Mouse (Mus musculus): ENCODE results near the gene Fam107b. TPM values are rescaled to one million over a fixed set of nuclear protein-coding genes. Genes with fewer than 3 reads are reported as not detected.

Fam107b gene
- polyA plus RNA-seq, 1 experiment from 2014 or later, result 21.8 TPM

DNA sequence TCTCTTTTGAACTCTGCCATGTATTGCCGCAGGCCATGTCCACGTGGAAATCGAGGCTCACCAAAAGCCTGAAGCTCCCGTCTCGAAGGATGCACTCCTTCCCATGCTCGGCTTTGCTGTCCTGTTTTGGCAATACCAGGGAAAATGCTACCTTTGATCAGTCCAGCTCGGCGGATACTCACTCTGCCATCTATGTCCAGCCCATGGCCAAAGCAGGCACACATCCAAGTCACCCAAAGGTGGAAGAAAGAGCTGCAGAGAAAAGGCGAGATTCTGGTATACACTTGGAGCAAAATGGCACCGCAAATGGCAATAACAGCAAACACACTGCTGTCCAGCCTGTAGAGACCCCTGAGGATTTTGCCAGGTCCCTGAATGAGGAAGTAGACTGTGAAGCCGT lies 318 bp downstream of the Fam107b start:
- no peak overlapping the region for H3K4me2 ChIP-seq (replicated peaks; ENCODE audit: low read depth)
- no peaks in the 10 kb centered on the region for H3K36me3 ChIP-seq (ENCODE audit: control insufficient read depth, insufficient read depth)
- no peaks in the 10 kb centered on the region for H3K9me3 ChIP-seq (ENCODE audit: control insufficient read depth)
- H3K27ac ChIP-seq (ENCODE audit: low read depth, low read length), result no peak overlapping the region
- no peak overlapping the region for H3K4me3 ChIP-seq (ENCODE audit: low read depth, low read length)
- no peak for TF ChIP-seq CTCF (IDR thresholded peaks at IDR 0.05; ENCODE audit: low read depth)
- ATAC-seq, result no peak
- H3K9ac ChIP-seq (ENCODE audit: low read depth, low read length), result no peak overlapping the region
- H3K4me1 ChIP-seq (replicated peaks; ENCODE audit: control insufficient read depth, insufficient read depth, low read length), result no peaks in the 10 kb centered on the region
- H3K27me3 ChIP-seq (replicated peaks; ENCODE audit: control insufficient read depth, insufficient read depth, low read length), result no peaks in the 10 kb centered on the region
- WGBS, result 83% methylated on average over 11 of the region's 11 CpGs

DNA sequence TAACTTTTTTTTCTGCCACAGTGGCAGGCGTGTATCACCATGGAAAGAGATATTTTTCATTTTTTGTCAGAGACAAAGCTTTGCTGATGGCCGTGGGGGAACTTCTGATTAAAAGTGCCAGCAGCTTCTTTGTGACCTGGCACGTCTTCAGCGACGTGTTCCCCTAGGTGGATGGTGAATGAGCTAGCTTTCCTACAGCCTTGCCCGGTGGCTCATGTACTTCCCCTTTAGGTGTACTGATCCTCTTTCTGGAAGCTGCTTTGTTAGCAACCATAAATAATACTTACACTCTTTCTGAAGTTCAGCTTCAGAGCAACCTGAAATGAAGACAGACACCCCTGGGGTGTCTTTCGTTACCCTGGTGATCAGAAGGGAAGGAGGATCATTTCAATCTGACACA lies 3.6 kb downstream of the Fam107b start:
- ATAC-seq, result no peak

GRCm38 (mm10) chr2:3575140-3575539 lies 4.9 kb downstream of the Fam107b start:
- H3K4me3 ChIP-seq (ENCODE audit: low read depth, low read length), result no peak overlapping the region
- H3K9ac ChIP-seq (ENCODE audit: low read depth, low read length), result no peak overlapping the region
- H3K36me3 ChIP-seq (ENCODE audit: control insufficient read depth, insufficient read depth), result no peaks in the 10 kb centered on the region
- ATAC-seq, result no peak
- no peaks in the 10 kb centered on the region for H3K9me3 ChIP-seq (ENCODE audit: control insufficient read depth)
- H3K27me3 ChIP-seq (replicated peaks; ENCODE audit: control insufficient read depth, insufficient read depth, low read length), result no peaks in the 10 kb centered on the region
- no peak for TF ChIP-seq CTCF (IDR thresholded peaks at IDR 0.05; ENCODE audit: low read depth)
- 0 out of 2 replicates have a peak, but pooled peaks cover 2% of the 10 kb centered on the region for H3K4me1 ChIP-seq (replicated peaks; ENCODE audit: control insufficient read depth, insufficient read depth, low read length)
- H3K27ac ChIP-seq (ENCODE audit: low read depth, low read length), result no peak overlapping the region
- WGBS, result 78% methylated on average over 1 of the region's 1 CpGs
- no peak overlapping the region for H3K4me2 ChIP-seq (replicated peaks; ENCODE audit: low read depth)

More for the DNA sequence above, 3.6 kb downstream of the Fam107b start:
- no peak for TF ChIP-seq CTCF (IDR thresholded peaks at IDR 0.05; ENCODE audit: low read depth)
- Histone ChIP-seq H3K27ac (ENCODE audit: low read depth, low read length) (no peak overlapping the region), H3K36me3 (ENCODE audit: control insufficient read depth, insufficient read depth) (no peaks in the 10 kb centered on the region), H3K27me3 (replicated peaks; ENCODE audit: control insufficient read depth, insufficient read depth, low read length) (no peaks in the 10 kb centered on the region), H3K9me3 (ENCODE audit: control insufficient read depth) (no peaks in the 10 kb centered on the region), H3K4me1 (replicated peaks; ENCODE audit: control insufficient read depth, insufficient read depth, low read length) (0 out of 2 replicates have a peak, but pooled peaks cover 2% of the 10 kb centered on the region), H3K4me3 (ENCODE audit: low read depth, low read length) (no peak overlapping the region), H3K4me2 (replicated peaks; ENCODE audit: low read depth) (no peak overlapping the region), H3K9ac (ENCODE audit: low read depth, low read length) (no peak overlapping the region)
- WGBS, result 78% methylated on average over 7 of the region's 7 CpGs

GRCm38 (mm10) chr2:3576346-3576745 lies 6.1 kb downstream of the Fam107b start:
- no peak for ATAC-seq
- whole genome bisulfite sequencing, result 70% methylated on average over 1 of the region's 1 CpGs

DNA sequence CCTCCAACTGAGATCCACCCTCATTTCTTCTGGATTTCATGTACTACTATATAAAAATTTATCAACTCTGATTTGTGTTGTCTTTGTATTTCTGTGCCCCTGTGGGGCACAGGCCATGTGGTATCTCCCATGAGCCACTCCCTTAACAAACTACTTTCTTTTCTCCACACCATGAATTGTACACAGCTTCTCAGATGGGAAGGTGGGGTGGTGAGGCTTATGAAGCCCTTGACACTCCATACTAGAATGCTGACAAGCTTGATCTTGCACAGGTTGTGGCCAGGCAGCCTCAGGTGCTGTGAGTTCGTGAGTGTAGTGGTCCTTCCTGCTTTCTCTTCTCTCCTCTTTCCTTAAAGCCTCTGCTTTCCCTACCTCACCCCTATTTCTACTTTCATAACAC lies 6.9 kb downstream of the Fam107b start:
- no peak overlapping the region for H3K4me2 ChIP-seq (replicated peaks; ENCODE audit: low read depth)
- TF ChIP-seq CTCF (IDR thresholded peaks at IDR 0.05; ENCODE audit: low read depth), result no peak
- WGBS, result 42% methylated on average over 1 of the region's 1 CpGs
- 0 out of 2 replicates have a peak, but pooled peaks cover 2% of the 10 kb centered on the region for H3K4me1 ChIP-seq (replicated peaks; ENCODE audit: control insufficient read depth, insufficient read depth, low read length)
- no peak for ATAC-seq
- no peak overlapping the region for H3K27ac ChIP-seq (ENCODE audit: low read depth, low read length)
- no peaks in the 10 kb centered on the region for H3K36me3 ChIP-seq (ENCODE audit: control insufficient read depth, insufficient read depth)
- H3K9ac ChIP-seq (ENCODE audit: low read depth, low read length), result no peak overlapping the region
- no peak overlapping the region for H3K4me3 ChIP-seq (ENCODE audit: low read depth, low read length)
- no peaks in the 10 kb centered on the region for H3K27me3 ChIP-seq (replicated peaks; ENCODE audit: control insufficient read depth, insufficient read depth, low read length)
- no peaks in the 10 kb centered on the region for H3K9me3 ChIP-seq (ENCODE audit: control insufficient read depth)

More at GRCm38 (mm10) chr2:3576346-3576745, 6.1 kb downstream of the Fam107b start:
- H3K4me1 ChIP-seq (replicated peaks; ENCODE audit: control insufficient read depth, insufficient read depth, low read length), result 0 out of 2 replicates have a peak, but pooled peaks cover 2% of the 10 kb centered on the region
- H3K9me3 ChIP-seq (ENCODE audit: control insufficient read depth), result no peaks in the 10 kb centered on the region
- H3K36me3 ChIP-seq (ENCODE audit: control insufficient read depth, insufficient read depth), result no peaks in the 10 kb centered on the region
- H3K4me3 ChIP-seq (ENCODE audit: low read depth, low read length), result no peak overlapping the region
- no peak overlapping the region for H3K9ac ChIP-seq (ENCODE audit: low read depth, low read length)
- no peak overlapping the region for H3K27ac ChIP-seq (ENCODE audit: low read depth, low read length)
- no peaks in the 10 kb centered on the region for H3K27me3 ChIP-seq (replicated peaks; ENCODE audit: control insufficient read depth, insufficient read depth, low read length)
- TF ChIP-seq CTCF (IDR thresholded peaks at IDR 0.05; ENCODE audit: low read depth), result no peak
- no peak overlapping the region for H3K4me2 ChIP-seq (replicated peaks; ENCODE audit: low read depth)

- H3K4me1 ChIP-seq (replicated peaks; ENCODE audit: control insufficient read depth, insufficient read depth, low read length), result 0 out of 2 replicates have a peak, but pooled peaks cover 2% of the 10 kb centered on the region
- ATAC-seq, result no peak
- no peak overlapping the region for H3K4me2 ChIP-seq (replicated peaks; ENCODE audit: low read depth)
- H3K36me3 ChIP-seq (ENCODE audit: control insufficient read depth, insufficient read depth), result no peaks in the 10 kb centered on the region
- H3K27me3 ChIP-seq (replicated peaks; ENCODE audit: control insufficient read depth, insufficient read depth, low read length), result no peaks in the 10 kb centered on the region
- no peaks in the 10 kb centered on the region for H3K9me3 ChIP-seq (ENCODE audit: control insufficient read depth)
- 76% methylated on average over 8 of the region's 8 CpGs for whole genome bisulfite sequencing
- H3K9ac ChIP-seq (ENCODE audit: low read depth, low read length), result no peak overlapping the region
- no peak for TF ChIP-seq CTCF (IDR thresholded peaks at IDR 0.05; ENCODE audit: low read depth)
- no peak overlapping the region for H3K4me3 ChIP-seq (ENCODE audit: low read depth, low read length)
- H3K27ac ChIP-seq (ENCODE audit: low read depth, low read length), result no peak overlapping the region
These were observed 8.1 kb downstream of the Fam107b start for GRCm38 (mm10) chr2:3578180-3578902.
